Mouse (Mus musculus) regulatory T cell (primary cell): ENCODE measurements around the gene Auts2.

Source experiments
- in situ Hi-C: fragments of 300-600 bp; cut with MboI, MseI; formaldehyde crosslinking; loops from one replicate; pipeline ENCODE4 v1.15.1; 2025; ENCODE audit warnings: high pct_unique_total_duplicates

Auts2 gene

DNA sequence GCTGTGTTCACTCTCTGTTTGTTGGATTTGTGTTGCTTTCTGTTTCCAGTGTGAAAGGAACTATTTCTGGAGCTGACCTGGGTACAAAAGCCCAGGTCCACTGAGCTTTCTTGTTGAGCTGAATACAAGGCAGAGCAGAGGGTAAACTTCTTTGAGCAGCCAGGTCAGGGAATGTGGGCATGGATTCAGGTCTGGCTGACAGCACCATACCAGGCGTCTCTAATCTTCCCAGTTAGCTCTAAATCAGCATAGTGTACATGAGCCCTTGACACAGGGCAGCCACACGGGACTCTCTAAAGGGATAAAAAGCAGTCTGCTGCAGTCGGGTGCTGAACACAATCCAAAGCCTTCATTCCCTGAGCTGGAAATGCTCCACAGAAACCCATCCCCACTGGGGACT lies 444.7 kb downstream of the Auts2 start:
- in situ Hi-C loops = no loop called here

GRCm38 (mm10) chr5:132092721-132093120 lies 450.4 kb downstream of the Auts2 start:
- in situ Hi-C loops = no loop called here

GRCm38 (mm10) chr5:132089496-132090250 lies 453.5 kb downstream of the Auts2 start:
- in situ Hi-C loops = no loop called here

DNA sequence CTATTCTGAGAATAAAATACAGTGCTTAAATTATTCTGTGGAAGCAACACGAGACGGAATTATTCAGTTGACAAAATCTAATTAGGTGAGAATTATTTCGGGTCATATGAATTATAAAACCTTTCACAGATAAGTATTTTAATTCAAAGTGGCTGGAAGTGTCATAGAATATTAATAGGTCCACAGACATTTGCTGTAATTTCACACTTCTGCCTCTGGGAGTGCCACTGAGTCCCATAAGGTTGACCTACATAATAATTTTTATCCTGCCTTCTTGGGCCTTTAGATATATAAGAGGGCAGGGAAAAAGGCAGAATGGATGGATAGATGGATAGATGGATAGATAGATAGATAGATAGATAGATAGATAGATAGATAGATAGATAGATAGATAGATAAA lies 454.6 kb downstream of the Auts2 start:
- in situ Hi-C loops = no loop called here

DNA sequence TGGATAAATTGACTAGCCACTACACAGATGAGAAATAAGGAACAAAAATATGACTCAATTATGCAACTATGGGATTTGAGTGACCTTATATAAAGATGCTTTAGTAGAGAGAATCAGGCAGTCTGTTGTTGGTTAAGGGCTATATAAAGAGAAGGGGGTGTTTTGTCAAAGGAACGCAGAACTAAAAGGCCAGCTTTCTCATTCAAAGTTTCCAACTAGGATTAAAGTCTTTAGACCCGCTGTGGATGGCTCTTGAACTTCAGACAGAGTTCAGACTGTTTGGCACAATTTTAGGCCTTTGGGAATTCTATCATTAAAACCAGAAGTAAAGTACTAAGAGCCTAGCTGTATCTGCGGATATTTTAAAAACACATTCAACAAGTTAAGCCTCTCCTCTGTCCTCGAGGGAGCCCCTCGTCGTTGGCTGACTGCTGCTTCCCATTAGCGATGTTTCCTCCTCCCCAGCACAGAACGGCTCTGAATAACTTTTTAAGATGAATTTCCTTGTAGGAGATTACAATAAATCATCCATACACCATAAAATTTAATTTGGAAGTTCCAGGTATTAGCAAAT lies 459.3 kb downstream of the Auts2 start:
- in situ Hi-C loops = no loop called here

GRCm38 (mm10) chr5:132075942-132076341 lies 467.2 kb downstream of the Auts2 start:
- in situ Hi-C loops = no loop called here

DNA sequence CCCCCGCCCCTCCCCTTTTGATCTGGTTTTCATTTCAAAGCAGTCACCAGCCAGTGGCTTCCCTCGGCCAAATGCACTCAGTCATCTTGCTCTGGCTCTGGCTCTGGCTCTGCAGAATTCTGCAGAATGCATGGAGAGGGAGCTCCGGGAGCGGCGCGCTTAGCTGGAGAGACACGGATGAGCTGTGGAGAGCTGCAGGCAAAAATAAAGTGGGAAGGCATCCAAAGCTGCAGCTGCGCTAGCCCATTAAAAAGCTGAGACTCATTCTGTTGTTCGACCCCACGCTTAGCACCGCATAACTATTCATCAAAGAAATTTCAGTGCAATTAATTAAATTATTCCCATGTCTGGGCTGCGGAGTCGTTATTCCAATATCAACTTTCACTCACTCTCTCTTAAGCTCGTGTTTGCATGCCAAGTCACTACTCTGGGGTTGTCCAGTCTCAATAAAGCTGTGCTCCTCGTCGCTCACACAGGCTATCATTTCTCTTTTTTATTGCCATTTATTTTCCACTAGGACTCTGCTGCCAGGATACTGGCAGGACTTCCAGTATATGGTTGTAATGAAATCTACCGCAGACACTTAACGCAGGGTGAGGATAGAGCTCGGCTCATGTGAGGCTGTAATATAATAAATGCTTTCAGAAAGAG lies 468.3 kb downstream of the Auts2 start:
- in situ Hi-C loops = no loop called here

GRCm38 (mm10) chr5:132074360-132074723 lies 468.8 kb downstream of the Auts2 start:
- in situ Hi-C loops = no loop called here

DNA sequence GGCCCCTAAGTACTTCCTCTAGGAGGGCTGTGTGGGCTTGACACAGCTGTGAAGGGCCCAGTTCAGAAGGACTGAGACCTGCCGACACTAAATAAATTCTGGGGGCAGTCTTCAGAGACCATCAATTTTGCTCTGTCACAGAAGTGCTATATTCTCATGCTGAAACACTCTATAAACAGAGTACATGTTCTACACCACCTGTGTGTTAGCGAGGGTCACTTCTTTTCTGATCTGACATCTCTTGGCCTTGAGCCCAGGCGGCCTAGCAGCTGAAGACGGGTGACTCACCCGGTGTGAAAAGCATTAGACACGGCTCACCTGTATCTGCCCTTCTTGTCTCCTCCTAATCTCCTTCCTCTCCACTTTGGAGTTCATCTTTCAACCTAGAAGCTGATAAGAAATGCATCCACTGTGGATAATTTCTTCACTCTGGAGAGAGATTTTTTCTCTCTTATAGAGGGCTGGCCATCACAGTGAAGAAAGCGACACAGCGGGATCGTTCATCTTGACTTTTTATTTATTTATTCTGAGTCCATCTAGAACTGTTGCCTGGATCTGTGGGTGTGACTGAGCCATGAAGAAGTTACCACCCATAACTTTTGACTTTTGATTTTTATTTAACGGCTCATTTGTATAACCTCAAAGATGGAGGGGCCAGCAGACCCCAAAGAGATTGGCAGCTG lies 469.3 kb downstream of the Auts2 start:
- in situ Hi-C loops = no loop called here

DNA sequence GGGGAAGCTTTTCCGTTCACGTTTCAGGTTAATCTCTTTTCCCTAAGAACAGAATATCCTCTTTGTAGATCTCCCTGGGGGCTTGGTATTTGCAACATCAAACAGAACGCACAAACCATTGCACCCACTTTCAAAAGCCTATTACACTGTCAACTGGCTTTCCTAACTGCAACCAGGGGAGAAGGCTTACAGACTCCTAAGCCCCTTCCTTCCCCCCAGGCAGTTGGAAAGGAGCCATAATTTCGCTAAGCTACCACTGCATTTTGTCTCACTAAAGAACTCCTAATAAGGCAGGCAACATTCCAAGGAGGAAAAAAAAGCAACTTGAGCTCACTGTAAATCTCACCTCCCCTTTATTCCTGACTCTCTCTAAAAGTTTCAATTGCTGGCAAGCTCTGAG lies 470.8 kb downstream of the Auts2 start:
- in situ Hi-C loops = no loop called here

DNA sequence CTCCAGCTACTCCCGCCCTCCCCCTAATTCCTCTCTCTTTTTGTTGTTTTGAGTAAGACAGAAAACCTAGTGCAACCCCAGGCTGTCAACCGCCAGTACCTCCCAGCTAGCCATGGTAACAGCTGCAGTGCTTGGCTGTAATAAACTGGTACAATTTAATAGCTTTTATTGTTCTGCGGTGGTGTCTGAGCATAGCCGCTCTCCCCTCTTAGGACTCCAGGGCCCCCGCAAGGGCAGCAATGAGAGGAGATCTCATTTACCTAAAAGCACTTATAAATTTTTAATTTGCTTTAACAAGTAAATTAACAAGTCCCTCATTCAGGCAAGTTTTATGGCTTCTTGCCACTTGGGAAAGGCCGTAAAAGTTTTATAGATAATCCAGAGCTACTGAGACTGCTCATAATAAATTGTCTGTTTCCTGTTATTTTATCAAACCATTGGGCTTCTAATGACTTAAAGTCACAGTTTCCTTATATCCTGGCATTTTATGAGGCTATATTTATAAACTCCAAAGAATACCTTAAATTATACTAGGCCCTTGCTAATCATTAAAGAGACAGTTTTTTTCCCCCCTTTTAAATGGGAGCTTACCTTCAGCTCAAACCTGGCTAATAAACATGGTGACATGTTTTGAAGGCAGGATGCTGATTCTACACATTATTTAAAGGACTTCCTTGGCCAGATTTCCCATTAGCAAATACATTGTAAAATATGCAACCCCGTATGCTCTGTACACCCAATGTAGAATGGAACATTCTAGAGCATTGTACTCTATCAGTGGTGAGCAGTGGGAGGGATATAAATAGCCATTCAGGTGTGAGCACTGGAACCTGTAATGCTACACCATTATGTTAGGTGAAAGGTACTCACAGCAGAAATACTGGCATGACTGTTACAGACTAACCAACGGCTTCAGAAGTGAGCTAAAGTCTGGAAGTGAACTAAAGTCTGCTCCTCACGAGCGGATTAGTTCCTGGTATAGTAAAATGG lies 475.1 kb downstream of the Auts2 start:
- in situ Hi-C loops = no loop called here

DNA sequence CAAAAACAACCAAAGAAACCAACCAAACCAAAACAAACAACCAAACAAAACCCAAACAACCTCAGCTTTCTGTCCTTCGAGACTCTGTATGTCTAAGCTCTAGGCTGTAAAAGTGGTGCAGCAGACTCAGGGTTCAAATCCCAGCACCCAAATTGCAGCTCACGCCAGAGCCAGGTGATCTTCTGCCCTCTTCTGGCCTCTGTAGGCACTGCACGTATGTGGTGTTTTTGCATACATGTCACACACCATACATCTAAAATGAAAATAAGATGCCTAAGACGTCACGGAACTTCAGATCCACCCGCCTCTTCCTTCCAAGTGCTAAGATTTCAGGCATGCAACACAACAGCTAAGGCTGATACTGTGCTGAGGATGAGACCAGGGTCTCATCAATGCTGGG lies 483.0 kb downstream of the Auts2 start:
- in situ Hi-C loops = no loop called here

DNA sequence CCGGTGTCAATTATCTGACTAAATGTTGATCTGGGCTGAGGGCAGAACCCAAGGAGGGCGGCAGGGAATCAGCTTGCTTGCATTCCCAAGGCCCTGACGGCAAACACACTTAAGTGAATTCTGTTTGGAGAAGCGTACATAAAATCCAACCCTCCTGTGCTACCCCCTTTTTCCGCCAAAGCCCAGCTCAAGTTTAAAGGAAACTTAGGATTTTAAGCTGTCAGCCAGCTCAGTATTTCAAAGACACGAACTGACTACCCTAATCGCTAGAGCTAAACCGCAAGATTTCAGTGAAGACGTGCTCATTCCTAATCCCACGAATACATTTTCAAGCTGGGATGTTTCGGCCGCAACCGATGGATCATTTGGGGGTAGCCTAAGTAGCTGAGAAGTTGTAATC lies 490.5 kb downstream of the Auts2 start:
- in situ Hi-C loops = no loop called here

DNA sequence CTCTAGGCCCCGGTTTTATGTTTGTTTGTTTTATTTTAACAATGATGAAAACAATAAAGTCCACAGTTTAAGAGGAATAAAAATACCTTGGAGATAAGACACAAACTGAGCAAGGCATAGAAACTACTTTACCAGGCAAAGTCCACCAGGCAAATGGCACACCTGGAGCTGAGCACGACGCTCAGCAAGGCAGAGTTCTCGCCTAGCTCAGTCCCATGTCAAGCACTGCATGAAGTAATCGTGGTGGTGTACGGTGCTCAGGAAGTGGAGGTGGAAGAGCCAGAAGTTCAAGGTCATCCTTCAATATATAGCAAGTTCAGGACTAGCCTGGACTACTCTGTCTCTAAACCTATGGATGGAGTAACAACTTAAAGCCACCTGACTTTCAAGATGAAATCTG lies 503.6 kb downstream of the Auts2 start:
- in situ Hi-C loops = no loop called here

DNA sequence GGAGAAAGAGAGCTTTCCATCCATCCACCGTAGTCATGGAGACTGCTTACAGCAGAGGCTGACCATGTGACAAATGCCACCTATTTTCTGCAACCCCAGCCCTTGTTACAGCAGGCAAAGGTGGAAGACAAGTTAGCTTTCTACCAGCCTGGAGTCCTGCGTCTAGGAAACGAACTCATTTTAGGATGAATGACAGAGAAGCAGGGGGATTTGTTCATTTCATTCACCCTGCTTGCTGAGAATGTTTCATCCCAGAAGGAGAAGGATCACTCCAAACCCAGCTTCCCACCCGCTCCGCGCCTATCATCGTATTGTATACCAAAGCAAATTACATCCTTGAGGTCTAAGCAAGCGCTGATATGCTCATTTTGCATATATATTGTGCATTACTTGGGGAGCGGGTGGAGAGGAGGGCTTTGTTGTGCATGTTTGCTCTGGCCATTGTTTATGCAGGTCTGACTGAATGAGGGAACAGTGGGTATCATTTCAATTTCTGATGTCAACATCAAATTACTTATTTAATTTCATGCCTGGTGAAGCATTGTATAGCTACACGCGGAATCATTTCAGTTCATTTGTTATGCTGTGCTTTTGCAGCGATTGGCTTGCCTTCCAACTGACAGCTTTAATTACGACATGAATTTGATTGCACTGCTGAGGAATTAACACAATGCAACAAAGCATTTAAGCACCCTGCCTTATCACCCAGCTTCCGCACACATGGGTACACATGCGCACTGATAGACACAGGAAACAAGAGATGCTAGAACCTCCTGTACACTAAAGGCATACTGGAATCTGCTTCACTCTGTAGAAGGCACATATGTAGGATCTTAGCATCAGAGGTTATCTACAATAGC lies 509.4 kb downstream of the Auts2 start:
- in situ Hi-C loops = no loop called here

- in situ Hi-C loops = no loop called here
These were observed 512.1 kb downstream of the Auts2 start for GRCm38 (mm10) chr5:132030941-132031531.

DNA sequence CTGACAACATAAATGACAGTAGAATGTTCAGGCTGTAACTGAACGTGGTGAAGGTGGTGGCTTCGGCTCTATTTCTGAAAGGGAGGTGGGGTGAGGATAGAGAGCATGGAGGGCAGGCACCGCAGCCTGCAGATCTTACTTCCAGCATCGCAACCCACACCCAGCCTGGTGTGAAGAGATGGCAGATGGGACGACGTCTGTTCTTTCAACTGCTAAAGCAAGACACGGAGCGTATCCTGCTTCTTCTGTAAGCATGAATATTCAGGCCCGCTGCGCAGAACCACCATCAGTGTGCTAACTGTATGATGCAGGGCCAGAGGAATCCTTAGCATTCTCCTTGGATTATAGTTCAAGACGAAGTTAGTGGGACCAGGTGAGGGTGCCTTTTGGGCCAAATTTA lies 513.5 kb downstream of the Auts2 start:
- in situ Hi-C loops = no loop called here

GRCm38 (mm10) chr5:132029038-132029437 lies 514.1 kb downstream of the Auts2 start:
- in situ Hi-C loops = no loop called here

DNA sequence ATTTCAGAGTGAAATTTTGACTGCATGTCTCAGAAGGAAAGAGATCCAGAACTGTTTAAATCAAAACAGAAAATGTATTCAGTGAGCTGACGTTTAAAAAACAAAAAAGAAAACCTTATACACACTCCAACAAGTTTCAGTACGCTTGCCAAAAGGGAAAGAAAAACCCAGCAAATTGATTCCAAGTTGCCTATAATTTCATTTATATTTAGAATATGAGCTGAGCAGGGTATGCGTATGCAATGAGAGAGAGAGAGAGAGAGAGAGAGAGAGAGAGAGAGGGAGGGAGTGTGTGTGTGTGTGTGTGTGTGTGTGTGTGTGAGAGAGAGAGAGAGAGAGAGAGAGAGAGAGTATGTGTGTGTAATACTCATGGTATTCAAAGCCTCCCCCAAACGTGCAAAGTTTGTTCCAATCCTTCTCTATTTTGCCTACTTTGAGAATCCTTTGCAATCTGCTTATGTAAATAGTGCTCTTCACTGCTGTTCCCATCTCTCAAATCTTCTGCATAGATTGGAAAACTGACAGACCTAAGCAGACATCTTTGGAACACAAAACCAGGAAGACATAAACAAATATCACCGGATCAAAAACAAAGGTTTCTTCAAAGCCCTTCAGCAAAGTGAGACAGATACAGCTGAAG lies 515.2 kb downstream of the Auts2 start:
- in situ Hi-C loops = no loop called here

GRCm38 (mm10) chr5:132013296-132013695 lies 529.8 kb downstream of the Auts2 start:
- in situ Hi-C loops = no loop called here
